Mouse (Mus musculus): Measurements from ENCODE around the gene Mcm10. TPM values are rescaled to one million over a fixed set of nuclear protein-coding genes. Genes with fewer than 3 reads are reported as not detected.

Gene Mcm10
- total and polyA plus RNA-seq, 3 experiments = 72.6 to 104 (median 73.6) TPM

DNA sequence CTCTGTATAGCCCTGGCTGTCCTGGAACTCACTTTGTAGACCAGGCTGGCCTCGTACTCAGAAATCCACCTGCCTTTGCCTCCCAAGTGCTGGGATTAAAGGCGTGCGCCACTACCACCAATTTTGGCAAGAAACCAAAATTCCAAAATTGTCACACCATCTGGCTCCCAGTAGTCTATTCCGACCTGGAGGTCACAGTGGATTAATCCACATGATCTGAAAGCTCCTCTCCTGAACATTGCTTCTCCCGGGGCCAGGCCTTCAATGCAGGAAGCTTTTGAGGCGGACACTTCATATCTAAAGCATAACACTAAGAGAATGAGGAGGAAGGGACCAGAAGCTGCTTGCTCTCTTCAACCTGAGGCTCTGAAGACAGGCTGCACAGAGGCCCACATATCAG, 2.9 kb upstream of the Mcm10 start:
- peaks cover 7 to 22% of the 10 kb centered on the region in 2 experiments for H3K36me3 ChIP-seq (replicated peaks in 1 of 2; ENCODE audit: control insufficient read depth in 1 of 2, insufficient read depth in 1 of 2, low read length in 1 of 2)
- H3K27ac ChIP-seq (ENCODE audit: insufficient read depth, low read depth) = no peak overlapping the region
- no peaks in the 10 kb centered on the region for H3K27me3 ChIP-seq (replicated peaks)
- in situ Hi-C loops (cut with MboI; ENCODE audit: low pct_ligation_motif_present, low pct_unique_long_range_greater_than_20kb, low sequenced_read_pairs) = no loop called here
- dilution Hi-C loops (cut with MboI; ENCODE audit: extremely low pct_ligation_motif_present, extremely low pct_unique_long_range_greater_than_20kb, low sequenced_read_pairs) = no loop called here
- DNase-seq (ENCODE audit: extremely low read depth) = no peak
- TF ChIP-seq MAZ (IDR thresholded peaks at IDR 0.05; ENCODE audit: low read depth, low read length) (no peak), POLR2A (IDR thresholded peaks at IDR 0.05; ENCODE audit: low read depth, low read length) (no peak)
- H3K4me1 ChIP-seq (ENCODE audit: control insufficient read depth in 1 of 2, insufficient read depth in 2 of 2) = peaks cover 22 to 34% of the 10 kb centered on the region in 2 experiments
- no peak overlapping the region for H3K9ac ChIP-seq (ENCODE audit: insufficient read depth, low read depth)
- no peaks in the 10 kb centered on the region for H3K9me3 ChIP-seq (replicated peaks; ENCODE audit: low read length)
- H3K4me3 ChIP-seq (replicated peaks in 1 of 3; ENCODE audit: low read depth in 2 of 3, low read length in 2 of 3, poor library complexity in 1 of 3) = no peak overlapping the region
- H3K79me2 ChIP-seq (replicated peaks; ENCODE audit: control insufficient read depth, extremely low read depth, insufficient read depth, poor library complexity, severe bottlenecking) = peaks cover 19% of the 10 kb centered on the region
- H3K4me2 ChIP-seq (ENCODE audit: insufficient read depth, low read depth, poor library complexity, severe bottlenecking) = no peak overlapping the region

DNA sequence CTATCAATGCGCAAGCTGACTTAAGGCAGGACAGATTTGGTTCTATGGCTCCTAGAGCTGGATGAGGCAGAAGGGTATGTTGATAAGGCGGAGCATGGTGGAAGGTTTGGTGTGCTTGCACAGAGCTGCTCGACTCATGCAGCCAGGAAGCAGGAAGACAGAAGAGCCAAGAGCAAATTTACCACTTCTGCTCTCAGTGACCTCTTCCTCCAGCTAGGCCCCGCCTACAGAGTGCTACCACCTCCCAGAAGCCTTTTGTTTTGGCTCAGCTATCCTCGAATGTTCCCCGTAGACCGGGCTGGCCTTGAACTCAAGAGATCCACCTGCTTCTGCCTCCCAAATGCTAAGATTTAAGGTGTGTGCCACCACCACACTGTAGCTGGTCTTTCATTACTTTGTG, 2.0 kb upstream of the Mcm10 start:
- DNase-seq (ENCODE audit: extremely low read depth) = peak; percentile 67
- H3K9ac ChIP-seq (ENCODE audit: insufficient read depth, low read depth) = no peak overlapping the region
- in situ Hi-C loops (cut with MboI; ENCODE audit: low pct_ligation_motif_present, low pct_unique_long_range_greater_than_20kb, low sequenced_read_pairs) = no loop called here
- no peaks in the 10 kb centered on the region for H3K27me3 ChIP-seq (replicated peaks)
- no peaks in the 10 kb centered on the region for H3K9me3 ChIP-seq (replicated peaks; ENCODE audit: low read length)
- peaks cover 7 to 20% of the 10 kb centered on the region in 2 experiments for H3K36me3 ChIP-seq (replicated peaks in 1 of 2; ENCODE audit: control insufficient read depth in 1 of 2, insufficient read depth in 1 of 2, low read length in 1 of 2)
- no peak for TF ChIP-seq CTCF (conservative IDR thresholded peaks at IDR 0.05 in 1 of 2, IDR thresholded peaks at IDR 0.05 in 1 of 2; ENCODE audit: low read depth in 2 of 2, low read length in 2 of 2)
- no peak for TF ChIP-seq KAT2A (IDR thresholded peaks at IDR 0.05; ENCODE audit: insufficient replicate concordance, low read length)
- TF ChIP-seq ELF1 (IDR thresholded peaks at IDR 0.05; ENCODE audit: low read depth, low read length) = peak; percentile 77
- no peak for TF ChIP-seq NRF1 (IDR thresholded peaks at IDR 0.05; ENCODE audit: low read depth, low read length)
- peak; percentile 52 for TF ChIP-seq POLR2A (IDR thresholded peaks at IDR 0.05; ENCODE audit: low read depth, low read length)
- no peak for TF ChIP-seq USF1 (IDR thresholded peaks at IDR 0.05; ENCODE audit: low read depth, low read length)
- no peak for TF ChIP-seq IRF4 (IDR thresholded peaks at IDR 0.05; ENCODE audit: low read depth, low read length)
- TF ChIP-seq JUN (IDR thresholded peaks at IDR 0.05; ENCODE audit: insufficient read depth, low read depth, low read length) = no peak
- no peak for TF ChIP-seq BHLHE40 (IDR thresholded peaks at IDR 0.05; ENCODE audit: low read depth, low read length)
- TF ChIP-seq RCOR1 (conservative IDR thresholded peaks at IDR 0.05; ENCODE audit: low read depth, low read length) = no peak
- H3K27ac ChIP-seq (ENCODE audit: insufficient read depth, low read depth) = peak overlapping the region; percentile 41; the same call in 1 of the 2 replicates
- H3K4me2 ChIP-seq (ENCODE audit: insufficient read depth, low read depth, poor library complexity, severe bottlenecking) = no peak overlapping the region
- H3K4me1 ChIP-seq (ENCODE audit: control insufficient read depth in 1 of 2, insufficient read depth in 2 of 2) = peaks cover 24 to 38% of the 10 kb centered on the region in 2 experiments
- H3K79me2 ChIP-seq (replicated peaks; ENCODE audit: control insufficient read depth, extremely low read depth, insufficient read depth, poor library complexity, severe bottlenecking) = peaks cover 22% of the 10 kb centered on the region
- H3K4me3 ChIP-seq (replicated peaks in 1 of 3; ENCODE audit: low read depth in 2 of 3, low read length in 2 of 3, poor library complexity in 1 of 3) = no peak overlapping the region
- dilution Hi-C loops (cut with MboI; ENCODE audit: extremely low pct_ligation_motif_present, extremely low pct_unique_long_range_greater_than_20kb, low sequenced_read_pairs) = no loop called here

GRCm38 (mm10) chr2:5011898-5012490, 597 bp downstream of the Mcm10 start:
- H3K4me3 ChIP-seq (replicated peaks in 1 of 3; ENCODE audit: low read depth in 2 of 3, low read length in 2 of 3, poor library complexity in 1 of 3) = peak overlapping the region; percentile 81 to 95 (median 84)
- TF ChIP-seq POLR2A (IDR thresholded peaks at IDR 0.05; ENCODE audit: low read depth, low read length) (no peak), KAT2A (IDR thresholded peaks at IDR 0.05; ENCODE audit: insufficient replicate concordance, low read length) (no peak), RAD21 (IDR thresholded peaks at IDR 0.05; ENCODE audit: low read depth, low read length) (no peak), ETS1 (conservative IDR thresholded peaks at IDR 0.05; ENCODE audit: low read depth, low read length) (no peak), BHLHE40 (IDR thresholded peaks at IDR 0.05; ENCODE audit: low read depth, low read length) (no peak), JUND (conservative IDR thresholded peaks at IDR 0.05; ENCODE audit: low read depth, low read length) (no peak), MYC (IDR thresholded peaks at IDR 0.05; ENCODE audit: low read depth, low read length) (peak; percentile 29; the same call in 1 of the 2 replicates), PAX5 (IDR thresholded peaks at IDR 0.05; ENCODE audit: low read length) (no peak)
- dilution Hi-C loops (cut with MboI; ENCODE audit: extremely low pct_ligation_motif_present, extremely low pct_unique_long_range_greater_than_20kb, low sequenced_read_pairs) = no loop called here

More at GRCm38 (mm10) chr2:5011898-5012490, 597 bp downstream of the Mcm10 start:
- H3K79me2 ChIP-seq (replicated peaks; ENCODE audit: control insufficient read depth, extremely low read depth, insufficient read depth, poor library complexity, severe bottlenecking) = peaks cover 28% of the 10 kb centered on the region
- H3K36me3 ChIP-seq (replicated peaks in 1 of 2; ENCODE audit: control insufficient read depth in 1 of 2, insufficient read depth in 1 of 2, low read length in 1 of 2) = peaks cover 27 to 29% of the 10 kb centered on the region in 2 experiments
- H3K4me1 ChIP-seq (ENCODE audit: control insufficient read depth in 1 of 2, insufficient read depth in 2 of 2) = peaks cover 19 to 52% of the 10 kb centered on the region in 2 experiments
- H3K27ac ChIP-seq (ENCODE audit: insufficient read depth, low read depth) = no peak overlapping the region
- H3K9me3 ChIP-seq (replicated peaks; ENCODE audit: low read length) = no peaks in the 10 kb centered on the region
- DNase-seq (ENCODE audit: extremely low read depth) = no peak
- H3K4me2 ChIP-seq (ENCODE audit: insufficient read depth, low read depth, poor library complexity, severe bottlenecking) = peak overlapping the region; percentile 79
- no peaks in the 10 kb centered on the region for H3K27me3 ChIP-seq (replicated peaks)
- in situ Hi-C loops (cut with MboI; ENCODE audit: low pct_ligation_motif_present, low pct_unique_long_range_greater_than_20kb, low sequenced_read_pairs) = no loop called here
- peak overlapping the region; percentile 94 for H3K9ac ChIP-seq (ENCODE audit: insufficient read depth, low read depth)
